Mouse (Mus musculus): ENCODE measurements around the gene Ubtf.

DNA sequence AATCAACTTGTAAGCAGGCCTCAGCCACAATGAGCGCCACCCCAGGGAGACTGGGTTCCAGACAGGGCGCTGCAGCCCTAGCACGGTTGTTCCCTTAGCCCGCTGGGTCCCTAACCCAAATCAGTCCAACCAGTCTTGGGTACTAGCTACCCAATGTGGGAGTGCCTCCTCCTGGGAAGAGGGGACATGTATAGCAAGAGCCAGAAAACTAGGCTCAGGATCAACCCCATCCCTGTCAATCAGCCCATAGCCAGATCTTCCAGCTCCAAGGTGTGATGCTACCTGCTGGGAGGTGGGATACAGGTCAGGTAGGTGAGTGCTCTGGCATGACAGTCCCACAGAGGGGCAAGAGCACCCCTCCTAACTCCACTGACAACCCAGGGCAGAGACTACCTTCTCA, 29.4 kb downstream of the Ubtf start:
- no peak for TF ChIP-seq CTCF (IDR thresholded peaks at IDR 0.05; ENCODE audit: low read depth, low read length)
- no peak for TF ChIP-seq POLR2A (IDR thresholded peaks at IDR 0.05; ENCODE audit: borderline replicate concordance, low read depth, low read length)
